Mouse (Mus musculus) forebrain, postnatal 0 days (tissue): Measurements from ENCODE around the gene Foxa2. TPM values are rescaled to one million over a fixed set of nuclear protein-coding genes. Genes with fewer than 3 reads are reported as not detected.

Source experiments
- ATAC-seq: fragments of 200-750 bp; cut with Nextera tagmentation; 2 replicates; pipeline ENCODE4 v1.8.0; 2017; ENCODE audit warnings: mild to moderate bottlenecking, moderate library complexity
- DNase-seq: peaks from one replicate; pipeline ENCODE4 v3.0.0-alpha.2; 2015
- H3K27ac ChIP-seq: fragments of 300-500 bp; sonication (generic); 2 replicates; pipeline ENCODE4 v1.5.1; 2014; ENCODE audit warnings: low read depth, mild to moderate bottlenecking, antibody characterized with exemption, low read length, moderate library complexity, mixed read lengths
- H3K27me3 ChIP-seq: fragments of 300-500 bp; sonication (generic); 2 replicates; pipeline ENCODE4 v1.6.1; 2014; ENCODE audit warnings: mild to moderate bottlenecking, low read length, mixed read lengths; ENCODE audit not compliant: insufficient read depth
- H3K36me3 ChIP-seq: fragments of 300-500 bp; sonication (generic); 2 replicates; pipeline ENCODE4 v1.6.1; 2014; ENCODE audit warnings: mild to moderate bottlenecking, moderate library complexity; ENCODE audit not compliant: insufficient read depth
- H3K4me1 ChIP-seq: fragments of 300-500 bp; sonication (generic); 2 replicates; pipeline ENCODE4 v1.6.1; 2014; ENCODE audit warnings: antibody characterized with exemption; ENCODE audit not compliant: insufficient read depth
- H3K4me2 ChIP-seq: fragments of 300-500 bp; sonication (generic); 2 replicates; pipeline ENCODE4 v1.6.1; 2014; ENCODE audit warnings: low read depth, mild to moderate bottlenecking, moderate library complexity
- H3K4me3 ChIP-seq: fragments of 300-500 bp; sonication (generic); 2 replicates; pipeline ENCODE4 v1.5.1; 2014; ENCODE audit warnings: low read depth, low read length, mixed read lengths
- H3K9ac ChIP-seq: fragments of 300-500 bp; sonication (generic); 2 replicates; pipeline ENCODE4 v1.6.1; 2014; ENCODE audit warnings: mild to moderate bottlenecking
- H3K9me3 ChIP-seq: fragments of 300-500 bp; sonication (generic); 2 replicates; pipeline ENCODE4 v1.6.1; 2016; ENCODE audit warnings: low read length
- CTCF ChIP-seq: sonication (generic); IDR thresholded peaks from 2 replicates; pipeline ENCODE4 v1.5.1; 2016; ENCODE audit warnings: antibody characterized with exemption, control low read depth, low read depth
- WGBS: fragments of 180-500 bp; shearing (Covaris S2); extraction: QIAGEN DNeasy Blood & Tissue Kit; methylation state at CpG from one replicate; pipeline ENCODE4 v1.1.7; 2014; 5-methylcytosine and 5-hydroxymethylcytosine counted together
- polyA plus RNA-seq: library from polyadenylated mRNA; unstranded; fragments of >200 nt; fragmentation: Nextera tagmentation; extraction: Ambion mirVana; gene quantifications from 2 replicates; pipeline ENCODE4 v1.2.1, GENCODE M21; 2015
- total RNA-seq: library from RNA; depleted of rRNA; stranded (reverse); fragments of >200 nt; gene quantifications from 2 replicates; pipeline ENCODE4 v1.2.3, GENCODE M21; 2014

Gene Foxa2
- total and polyA plus RNA-seq, 2 experiments from 2014 or later = 0.30 to 0.48 TPM

DNA sequence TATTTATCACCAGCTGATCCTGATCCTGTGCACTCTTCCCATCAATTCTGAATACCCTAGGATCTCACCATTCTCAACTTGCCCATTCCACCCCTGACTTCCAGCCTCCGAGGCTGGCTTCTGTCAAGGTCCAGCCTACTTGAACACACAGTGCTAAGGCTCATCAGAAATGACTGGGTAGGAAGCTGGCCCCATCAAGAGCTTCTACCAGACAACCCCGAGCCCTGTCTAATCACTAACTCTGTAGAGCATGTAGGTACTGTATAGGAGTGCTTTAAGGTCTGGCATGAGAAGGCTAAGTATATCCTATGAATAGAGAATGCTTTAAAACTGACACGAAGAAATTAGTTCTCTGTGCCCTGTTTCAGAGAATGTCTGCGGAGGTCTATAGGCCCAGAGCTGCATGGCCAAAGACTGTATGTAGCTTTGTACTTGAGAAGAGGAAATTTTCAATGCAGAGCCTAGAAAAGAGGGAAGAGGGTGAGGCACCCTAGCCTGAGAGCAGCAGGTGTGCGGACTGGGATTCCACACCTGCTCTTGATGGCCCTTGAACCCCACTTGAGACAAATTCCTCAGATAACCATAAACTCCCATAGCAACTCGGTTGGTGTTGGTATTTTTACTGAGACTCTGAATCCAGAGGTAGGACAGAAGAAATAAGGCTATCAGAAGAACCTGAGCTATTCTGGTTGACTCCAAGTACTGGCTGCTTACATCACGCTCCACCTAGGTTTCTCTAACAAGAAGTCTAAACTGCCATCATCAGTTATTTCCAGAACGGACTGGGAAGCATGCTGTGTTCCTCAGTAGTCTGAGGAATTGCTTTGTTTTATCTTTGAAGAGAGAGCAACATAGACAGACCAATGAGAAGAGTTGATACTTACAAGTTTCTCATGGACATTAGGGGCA lies 28.7 kb downstream of the Foxa2 start:
- Histone ChIP-seq H3K4me1 (no peaks in the 10 kb centered on the region), H3K9me3 (no peaks in the 10 kb centered on the region), H3K4me3 (no peak overlapping the region), H3K27ac (no peak overlapping the region), H3K36me3 (no peaks in the 10 kb centered on the region), H3K27me3 (peaks cover 47% of the 10 kb centered on the region), H3K9ac (no peak overlapping the region), H3K4me2 (no peak overlapping the region)
- DNase-seq = no peak
- no peak for TF ChIP-seq CTCF
- 88% methylated on average over 8 of the region's 8 CpGs for WGBS
- no peak for ATAC-seq

DNA sequence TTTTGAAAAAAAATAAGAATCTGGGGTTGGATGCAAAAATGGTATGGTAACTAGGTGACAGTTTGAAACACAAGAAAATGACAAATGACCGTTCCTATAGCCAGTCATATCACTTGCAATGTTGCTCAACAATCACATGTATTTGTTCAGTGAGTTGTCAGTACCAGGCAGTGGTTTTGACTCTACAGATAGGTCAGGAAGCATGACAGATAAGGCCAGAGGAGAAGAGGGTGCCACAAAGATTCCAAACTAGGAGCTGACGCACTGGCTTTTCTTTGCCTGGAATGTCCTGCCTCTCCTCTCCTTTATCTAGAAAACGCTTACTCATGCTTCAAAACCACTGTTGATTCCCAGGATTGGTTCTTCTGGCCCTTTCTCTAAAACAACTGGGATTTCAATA lies 33.4 kb downstream of the Foxa2 start:
- no peak for TF ChIP-seq CTCF
- no peak for ATAC-seq

DNA sequence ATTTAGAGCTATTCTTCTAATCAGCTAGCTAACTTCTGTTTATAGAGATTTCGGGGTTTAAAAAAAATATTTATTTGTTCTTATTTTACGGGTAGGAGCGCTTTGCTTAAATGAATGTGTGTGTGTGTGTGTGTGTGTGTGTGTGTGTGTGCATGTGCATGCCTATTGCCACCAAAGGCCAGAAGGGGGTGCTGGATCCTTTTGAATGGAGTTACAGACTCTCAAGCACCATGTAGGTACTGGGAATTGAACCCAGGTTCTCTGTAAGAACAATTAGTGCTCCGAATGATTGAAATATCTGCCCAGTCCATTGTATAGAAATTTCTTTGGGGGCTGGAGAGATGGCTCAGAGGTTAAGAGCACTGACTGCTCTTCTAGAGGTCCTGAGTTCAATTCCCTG lies 37.7 kb downstream of the Foxa2 start:
- no peak for TF ChIP-seq CTCF
- WGBS = 97% methylated on average over 4 of the region's 4 CpGs
- Histone ChIP-seq H3K9me3 (no peaks in the 10 kb centered on the region), H3K27ac (no peak overlapping the region), H3K27me3 (no peaks in the 10 kb centered on the region), H3K4me3 (no peak overlapping the region), H3K4me1 (no peaks in the 10 kb centered on the region), H3K36me3 (no peaks in the 10 kb centered on the region), H3K4me2 (no peak overlapping the region), H3K9ac (no peak overlapping the region)
- ATAC-seq (no peak), DNase-seq (no peak)

More for the DNA sequence above, 33.4 kb downstream of the Foxa2 start:
- H3K27me3 ChIP-seq = peaks cover 8% of the 10 kb centered on the region; the same call in 1 of the 2 replicates
- H3K27ac ChIP-seq = no peak overlapping the region
- H3K4me3 ChIP-seq = no peak overlapping the region
- 78% methylated on average over 3 of the region's 3 CpGs for WGBS
- H3K9me3 ChIP-seq = no peaks in the 10 kb centered on the region
- no peaks in the 10 kb centered on the region for H3K4me1 ChIP-seq
- no peak for DNase-seq
- no peak overlapping the region for H3K9ac ChIP-seq
- H3K4me2 ChIP-seq = no peak overlapping the region
- H3K36me3 ChIP-seq = no peaks in the 10 kb centered on the region

DNA sequence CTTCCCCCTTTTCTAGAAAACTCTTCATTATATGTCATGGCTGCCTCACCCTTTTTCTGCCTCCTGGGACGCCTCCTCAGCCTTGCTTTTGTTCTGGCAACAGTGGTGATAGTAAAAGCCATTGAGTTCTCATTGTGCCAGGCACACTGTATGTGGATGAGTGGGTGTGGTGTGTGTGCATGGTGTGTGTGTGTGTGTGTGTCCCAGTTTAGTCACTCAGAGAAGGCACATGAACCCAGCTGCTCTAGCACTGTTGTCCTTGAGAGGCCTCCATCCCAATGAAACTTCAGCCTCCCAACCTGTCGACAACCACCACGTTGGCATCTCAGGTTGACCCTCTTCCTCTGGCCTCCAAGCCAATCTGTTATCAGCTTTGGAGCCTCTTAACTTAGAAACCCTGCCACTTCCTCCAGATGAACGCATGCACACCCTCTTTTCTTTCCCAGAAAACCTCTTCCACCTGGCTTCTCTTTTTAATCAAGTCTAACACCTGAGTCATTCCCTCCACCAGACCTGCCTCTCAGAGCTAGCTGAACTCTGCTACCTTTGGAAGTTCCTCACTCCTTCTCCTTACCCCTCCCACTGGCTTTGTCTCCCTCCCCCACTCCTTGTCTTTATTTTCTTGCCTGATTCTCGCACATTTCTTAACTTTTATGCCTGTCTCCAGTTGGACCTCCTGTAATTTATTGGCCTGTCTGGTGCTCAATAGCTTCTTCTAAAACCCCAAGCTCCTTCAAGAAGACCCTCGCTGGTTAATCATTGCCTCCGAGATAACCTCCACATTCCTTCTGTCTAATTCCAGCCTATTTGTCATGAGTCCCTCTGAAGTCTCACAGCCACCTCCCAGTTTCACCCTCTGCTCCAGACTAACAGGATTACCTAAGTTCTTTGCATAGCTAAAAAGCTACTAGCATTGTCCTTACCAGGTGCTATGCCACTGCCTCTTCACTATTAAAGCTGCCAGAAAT lies 41.9 kb downstream of the Foxa2 start:
- no peak for ATAC-seq
- Histone ChIP-seq H3K36me3 (no peaks in the 10 kb centered on the region), H3K9me3 (no peaks in the 10 kb centered on the region), H3K27ac (no peak overlapping the region), H3K27me3 (no peaks in the 10 kb centered on the region), H3K4me2 (no peak overlapping the region), H3K9ac (no peak overlapping the region), H3K4me3 (no peak overlapping the region), H3K4me1 (no peaks in the 10 kb centered on the region)
- WGBS = 66% methylated on average over 7 of the region's 7 CpGs
- DNase-seq = no peak
- TF ChIP-seq CTCF = no peak

DNA sequence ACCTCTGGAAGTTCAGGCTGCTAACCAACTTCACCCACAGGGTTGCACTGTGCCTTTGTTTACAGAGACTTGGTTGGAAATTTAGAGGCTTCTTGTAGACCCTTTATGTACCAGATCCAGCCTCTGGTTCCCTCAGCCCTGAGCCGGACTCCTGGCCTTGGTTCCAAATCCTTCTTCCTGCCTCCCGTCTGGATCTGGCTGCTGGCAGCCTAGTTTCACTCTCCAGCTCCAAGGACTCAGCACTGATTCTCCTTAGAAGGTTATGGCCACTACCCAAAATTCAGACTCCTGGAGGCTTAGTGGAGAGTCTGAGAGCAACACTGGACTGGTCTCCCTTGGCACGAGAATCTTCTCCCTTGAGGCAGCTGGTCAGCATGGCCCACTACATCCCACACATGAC lies 43.3 kb downstream of the Foxa2 start:
- ATAC-seq (no peak), DNase-seq (no peak)
- Histone ChIP-seq H3K4me3 (no peak overlapping the region), H3K27ac (no peak overlapping the region), H3K36me3 (no peaks in the 10 kb centered on the region), H3K27me3 (no peaks in the 10 kb centered on the region), H3K9ac (no peak overlapping the region), H3K4me1 (no peaks in the 10 kb centered on the region), H3K4me2 (no peak overlapping the region), H3K9me3 (no peaks in the 10 kb centered on the region)
- WGBS = 91% methylated on average over 3 of the region's 3 CpGs
- no peak for TF ChIP-seq CTCF

DNA sequence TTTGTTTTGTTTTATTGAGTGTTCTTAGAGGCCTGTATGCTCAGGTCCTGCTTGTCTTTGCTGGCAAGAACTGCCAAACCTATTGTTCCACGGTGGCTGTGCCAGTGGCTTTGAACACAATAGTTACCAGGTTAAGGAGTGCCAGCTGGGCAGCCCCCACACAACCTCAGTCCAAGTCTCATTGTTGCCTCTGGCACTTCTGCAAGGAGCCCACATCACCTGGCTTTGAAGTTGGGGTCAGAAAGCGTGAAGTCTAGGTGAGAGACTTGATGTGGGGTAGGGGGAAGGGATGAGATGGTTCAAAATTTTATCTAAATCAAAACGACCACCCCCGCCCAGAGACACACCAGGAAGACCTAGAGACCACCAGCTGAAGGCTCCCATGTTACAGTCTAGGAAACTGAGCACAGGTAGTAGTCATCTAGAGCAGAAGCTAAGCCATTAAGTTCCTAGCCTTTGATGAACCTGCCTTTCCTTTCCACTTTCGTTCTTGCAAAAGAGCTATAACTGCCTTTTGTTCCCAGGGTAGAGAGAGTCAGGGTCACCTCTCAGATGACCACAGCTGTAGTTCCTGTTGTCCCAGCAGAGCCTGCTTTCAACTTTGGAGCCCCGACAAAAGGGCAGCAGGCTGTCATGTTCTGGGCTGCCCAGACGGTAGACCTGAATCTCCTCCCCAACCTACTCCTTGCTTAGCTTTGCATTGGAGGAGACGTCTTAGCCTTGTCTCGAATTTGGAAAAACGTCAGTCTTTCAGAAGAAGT lies 48.4 kb downstream of the Foxa2 start:
- no peak overlapping the region for H3K27ac ChIP-seq
- no peak overlapping the region for H3K4me2 ChIP-seq
- no peak overlapping the region for H3K9ac ChIP-seq
- 79% methylated on average over 10 of the region's 10 CpGs for WGBS
- no peaks in the 10 kb centered on the region for H3K27me3 ChIP-seq
- no peak for DNase-seq
- H3K4me3 ChIP-seq = no peak overlapping the region
- H3K4me1 ChIP-seq = no peaks in the 10 kb centered on the region
- TF ChIP-seq CTCF = no peak
- no peaks in the 10 kb centered on the region for H3K9me3 ChIP-seq
- ATAC-seq = no peak
- H3K36me3 ChIP-seq = no peaks in the 10 kb centered on the region
